Mouse (Mus musculus): ENCODE measurements around the gene Rtbdn. TPM values are rescaled to one million over a fixed set of nuclear protein-coding genes. Genes with fewer than 3 reads are reported as not detected.
A peak's percentile ranks its signal among the peaks of the same experiment; 100 is the strongest.

Rtbdn gene
- polyA plus RNA-seq, 1 experiment from 2014 or later = 0.20 TPM

GRCm38 (mm10) chr8:84921596-84921995 is 25.2 kb upstream of the Rtbdn start:
- Histone ChIP-seq H3K27me3 (replicated peaks) (peaks cover 80% of the 10 kb centered on the region), H3K4me3 (no peak overlapping the region), H3K4me1 (replicated peaks) (peaks cover 5% of the 10 kb centered on the region; the same call in 1 of the 2 replicates), H3K27ac (ENCODE audit: poor library complexity, severe bottlenecking) (no peak overlapping the region), H3K36me3 (no peaks in the 10 kb centered on the region), H3K4me2 (no peak overlapping the region), H3K9ac (no peak overlapping the region), H3K9me3 (replicated peaks) (no peaks in the 10 kb centered on the region)
- 52% methylated on average over 2 of the region's 2 CpGs for WGBS
- no peak for ATAC-seq (ENCODE audit: insufficient number of reproducible peaks, low FRiP score)

DNA sequence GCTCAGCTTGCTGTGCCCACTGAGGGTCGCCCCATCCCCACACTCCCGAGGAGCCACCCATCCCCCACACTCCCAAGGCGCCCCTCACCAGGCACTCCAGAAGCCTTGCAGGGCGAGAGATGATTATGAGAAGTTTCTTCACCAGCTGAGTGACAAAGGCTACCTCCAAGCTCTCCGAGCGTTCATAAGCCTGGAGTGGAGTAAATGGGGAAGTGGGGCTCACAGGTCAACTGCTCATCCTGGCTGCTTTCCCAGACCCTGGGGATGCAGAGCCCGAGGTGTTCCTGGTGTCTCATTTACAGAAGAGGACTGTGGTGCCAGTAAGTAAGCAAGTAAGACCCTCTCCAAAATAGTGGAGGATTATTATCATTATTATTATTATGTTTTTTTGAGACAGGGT is 21.2 kb upstream of the Rtbdn start:
- WGBS = 59% methylated on average over 7 of the region's 7 CpGs
- Histone ChIP-seq H3K36me3 (no peaks in the 10 kb centered on the region), H3K9me3 (replicated peaks) (no peaks in the 10 kb centered on the region), H3K27ac (ENCODE audit: poor library complexity, severe bottlenecking) (no peak overlapping the region), H3K27me3 (replicated peaks) (peaks cover 76% of the 10 kb centered on the region), H3K9ac (no peak overlapping the region), H3K4me1 (replicated peaks) (peaks cover 13% of the 10 kb centered on the region; the same call in 1 of the 2 replicates), H3K4me2 (no peak overlapping the region), H3K4me3 (no peak overlapping the region)
- no peak for ATAC-seq (ENCODE audit: insufficient number of reproducible peaks, low FRiP score)

DNA sequence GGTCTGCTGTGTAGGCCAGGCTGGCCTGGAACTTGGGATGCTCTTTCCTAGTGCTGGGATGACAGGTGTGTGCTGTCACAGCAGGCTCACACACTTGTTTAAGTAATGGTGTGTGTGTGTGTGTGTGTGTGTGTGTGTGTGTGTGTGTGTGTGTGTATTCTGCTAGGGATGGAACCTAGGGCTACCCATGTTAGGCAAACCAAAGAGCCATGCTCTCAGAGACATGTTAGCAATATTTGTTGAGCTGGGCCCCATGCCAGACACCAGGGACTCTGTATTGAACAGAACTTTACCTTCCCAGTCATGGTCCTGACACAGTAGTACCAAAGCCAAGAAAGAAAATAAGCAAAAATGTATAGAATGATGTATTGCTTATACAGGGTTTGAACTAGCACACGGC is 19.3 kb upstream of the Rtbdn start:
- no peaks in the 10 kb centered on the region for H3K9me3 ChIP-seq (replicated peaks)
- no peak overlapping the region for H3K27ac ChIP-seq (ENCODE audit: poor library complexity, severe bottlenecking)
- H3K4me3 ChIP-seq = no peak overlapping the region
- H3K27me3 ChIP-seq (replicated peaks) = peaks cover 84% of the 10 kb centered on the region
- 0 out of 2 replicates have a peak, but pooled peaks cover 9% of the 10 kb centered on the region for H3K4me1 ChIP-seq (replicated peaks)
- WGBS = 68% methylated on average over 1 of the region's 1 CpGs
- no peak overlapping the region for H3K9ac ChIP-seq
- H3K4me2 ChIP-seq = no peak overlapping the region
- no peak for ATAC-seq (ENCODE audit: insufficient number of reproducible peaks, low FRiP score)
- H3K36me3 ChIP-seq = no peaks in the 10 kb centered on the region

- H3K4me2 ChIP-seq = peak overlapping the region; percentile 69
- no peaks in the 10 kb centered on the region for H3K9me3 ChIP-seq (replicated peaks)
- peak overlapping the region; percentile 42 for H3K4me3 ChIP-seq
- 4% methylated on average over 51 of the region's 52 CpGs for WGBS
- H3K27me3 ChIP-seq (replicated peaks) = peaks cover 86% of the 10 kb centered on the region
- 0 out of 2 replicates have a peak, but pooled peaks cover 9% of the 10 kb centered on the region for H3K4me1 ChIP-seq (replicated peaks)
- H3K9ac ChIP-seq = peak overlapping the region; percentile 21; the same call in 1 of the 2 replicates
- H3K27ac ChIP-seq (ENCODE audit: poor library complexity, severe bottlenecking) = no peak overlapping the region
- no peaks in the 10 kb centered on the region for H3K36me3 ChIP-seq
- peak; percentile 64; the same call in 1 of the 2 replicates for ATAC-seq (ENCODE audit: insufficient number of reproducible peaks, low FRiP score)
Observed at GRCm38 (mm10) chr8:84928456-84929306, 18.1 kb upstream of the Rtbdn start.

DNA sequence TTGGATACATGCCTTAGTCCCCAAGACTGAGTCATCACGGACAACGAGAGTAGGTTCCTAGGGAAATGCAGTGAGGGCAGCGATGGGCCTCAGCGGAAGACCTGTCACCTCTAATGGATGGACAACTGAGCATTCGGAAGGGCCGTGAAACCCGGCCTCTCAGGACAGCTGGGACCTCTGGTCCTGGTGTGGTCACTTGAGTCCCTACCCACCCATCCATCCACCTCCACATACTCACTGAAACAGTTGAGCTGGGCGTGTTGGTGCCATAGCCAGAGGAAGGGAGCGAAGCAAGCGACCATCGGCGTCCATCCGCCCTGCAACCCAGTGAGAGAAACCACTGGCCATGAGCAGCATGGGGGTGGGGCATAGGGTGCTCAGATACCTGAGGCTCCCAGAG is 16.2 kb upstream of the Rtbdn start:
- no peak for ATAC-seq (ENCODE audit: insufficient number of reproducible peaks, low FRiP score)
- Histone ChIP-seq H3K4me1 (replicated peaks) (peaks cover 11% of the 10 kb centered on the region; the same call in 1 of the 2 replicates), H3K4me2 (no peak overlapping the region), H3K4me3 (no peak overlapping the region), H3K27me3 (replicated peaks) (peaks cover 87% of the 10 kb centered on the region), H3K36me3 (no peaks in the 10 kb centered on the region), H3K9me3 (replicated peaks) (no peaks in the 10 kb centered on the region), H3K9ac (no peak overlapping the region), H3K27ac (ENCODE audit: poor library complexity, severe bottlenecking) (no peak overlapping the region)
- WGBS = 79% methylated on average over 13 of the region's 13 CpGs

DNA sequence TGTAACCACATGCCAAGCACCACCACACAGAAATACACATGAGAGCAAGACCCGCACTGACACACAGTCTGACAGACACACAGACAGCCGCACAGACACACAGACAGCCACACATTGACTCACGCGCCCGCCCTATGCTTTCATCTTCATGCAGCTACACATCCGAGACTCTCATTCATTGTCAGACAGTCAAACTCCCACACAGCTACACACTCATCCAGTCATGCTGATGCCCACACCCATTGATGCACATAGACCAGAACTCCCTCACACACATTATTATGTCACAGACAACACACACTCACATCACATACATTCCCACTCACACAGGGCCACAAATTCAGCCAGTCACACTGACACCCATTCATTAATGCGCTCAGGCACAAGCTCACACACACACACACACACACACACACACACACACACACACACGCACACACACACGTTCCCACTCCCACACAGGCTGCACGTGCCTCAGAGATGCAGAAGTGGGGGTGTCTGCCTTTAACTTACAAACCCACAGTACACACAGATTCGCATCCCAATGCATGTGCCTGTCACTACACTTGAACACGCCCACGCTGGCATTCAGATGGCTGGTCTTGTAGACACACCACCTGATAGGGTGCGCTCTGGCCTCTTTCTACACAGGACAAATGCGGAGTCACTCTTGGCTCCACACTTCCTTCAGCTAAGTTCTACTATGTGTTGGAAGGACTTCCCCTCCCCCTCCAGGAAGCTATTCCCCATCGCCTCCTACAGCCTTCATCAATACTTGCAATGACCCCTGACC is 12.8 kb upstream of the Rtbdn start:
- Histone ChIP-seq H3K9ac (no peak overlapping the region), H3K4me1 (replicated peaks) (peaks cover 15% of the 10 kb centered on the region), H3K9me3 (replicated peaks) (no peaks in the 10 kb centered on the region), H3K27ac (ENCODE audit: poor library complexity, severe bottlenecking) (no peak overlapping the region), H3K4me3 (no peak overlapping the region), H3K36me3 (no peaks in the 10 kb centered on the region), H3K27me3 (replicated peaks) (peaks cover 93% of the 10 kb centered on the region), H3K4me2 (no peak overlapping the region)
- WGBS = 75% methylated on average over 16 of the region's 16 CpGs
- no peak for ATAC-seq (ENCODE audit: insufficient number of reproducible peaks, low FRiP score)

GRCm38 (mm10) chr8:84934860-84935259 is 11.9 kb upstream of the Rtbdn start:
- no peak overlapping the region for H3K4me3 ChIP-seq
- no peak for ATAC-seq (ENCODE audit: insufficient number of reproducible peaks, low FRiP score)
- H3K9me3 ChIP-seq (replicated peaks) = no peaks in the 10 kb centered on the region
- WGBS = 3% methylated on average over 15 of the region's 15 CpGs
- no peak overlapping the region for H3K27ac ChIP-seq (ENCODE audit: poor library complexity, severe bottlenecking)
- H3K27me3 ChIP-seq (replicated peaks) = peaks cover 88% of the 10 kb centered on the region
- H3K4me2 ChIP-seq = no peak overlapping the region
- H3K4me1 ChIP-seq (replicated peaks) = peaks cover 12% of the 10 kb centered on the region
- no peak overlapping the region for H3K9ac ChIP-seq
- no peaks in the 10 kb centered on the region for H3K36me3 ChIP-seq

DNA sequence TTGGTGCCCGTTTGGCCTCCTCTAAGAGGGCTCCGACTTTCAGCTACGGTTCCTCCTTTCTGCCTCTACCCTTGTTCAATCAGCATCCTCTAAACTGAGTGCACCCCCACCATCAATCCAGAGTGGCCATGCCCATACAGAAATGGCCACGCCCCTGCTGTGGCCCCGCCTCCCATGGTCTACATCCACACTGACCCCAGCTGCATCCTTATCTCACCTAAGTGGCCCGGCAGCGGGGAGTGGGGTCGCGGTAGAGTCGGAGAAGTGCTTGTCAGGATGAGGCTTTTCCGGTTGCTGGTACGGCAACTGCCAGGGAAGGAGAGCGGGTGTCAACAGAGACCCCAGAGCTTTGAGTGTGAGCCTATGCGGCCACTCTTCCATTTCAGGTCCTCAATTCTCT is 11.3 kb upstream of the Rtbdn start:
- Histone ChIP-seq H3K4me1 (replicated peaks) (peaks cover 12% of the 10 kb centered on the region), H3K27me3 (replicated peaks) (peaks cover 85% of the 10 kb centered on the region), H3K9me3 (replicated peaks) (no peaks in the 10 kb centered on the region), H3K9ac (no peak overlapping the region), H3K4me2 (no peak overlapping the region), H3K4me3 (no peak overlapping the region), H3K27ac (ENCODE audit: poor library complexity, severe bottlenecking) (no peak overlapping the region), H3K36me3 (no peaks in the 10 kb centered on the region)
- ATAC-seq (ENCODE audit: insufficient number of reproducible peaks, low FRiP score) = no peak
- 4% methylated on average over 14 of the region's 14 CpGs for WGBS

GRCm38 (mm10) chr8:84936041-84936961 is 10.5 kb upstream of the Rtbdn start:
- Histone ChIP-seq H3K4me1 (replicated peaks) (peaks cover 12% of the 10 kb centered on the region), H3K27ac (ENCODE audit: poor library complexity, severe bottlenecking) (no peak overlapping the region), H3K9ac (peak overlapping the region; percentile 69), H3K4me2 (peak overlapping the region; percentile 74), H3K4me3 (peak overlapping the region; percentile 46), H3K27me3 (replicated peaks) (peaks cover 86% of the 10 kb centered on the region), H3K9me3 (replicated peaks) (no peaks in the 10 kb centered on the region), H3K36me3 (no peaks in the 10 kb centered on the region)
- 24% methylated on average over 23 of the region's 23 CpGs for WGBS
- ATAC-seq (ENCODE audit: insufficient number of reproducible peaks, low FRiP score) = no peak

GRCm38 (mm10) chr8:84936962-84937546 is 9.7 kb upstream of the Rtbdn start, which contains the start of gene Mast1:
Gene Mast1, minus strand, starts transcription at chr8:84937359.
- Histone ChIP-seq H3K9me3 (replicated peaks) (no peaks in the 10 kb centered on the region), H3K9ac (peak within 1 kb of the TSS; percentile 69)

More at GRCm38 (mm10) chr8:84936962-84937546, 9.7 kb upstream of the Rtbdn start, which contains the start of gene Mast1:
- Histone ChIP-seq H3K27ac (ENCODE audit: poor library complexity, severe bottlenecking) (no peak within 1 kb of the TSS), H3K4me2 (peak within 1 kb of the TSS; percentile 74), H3K27me3 (replicated peaks) (peaks cover 86% of the 10 kb centered on the region), H3K36me3 (no peaks in the 10 kb centered on the region), H3K4me1 (replicated peaks) (peaks cover 12% of the 10 kb centered on the region), H3K4me3 (peak within 1 kb of the TSS; percentile 46)
- WGBS = under 1% methylated on average over 48 of the region's 50 CpGs
- ATAC-seq (ENCODE audit: insufficient number of reproducible peaks, low FRiP score) = peak; percentile 58

All from heart, embryonic 12.5 days (tissue).